Comparison of ENCODE assay signal across 29 mouse cellular contexts in genomic region chr17:66267831-66268230, GRCm38 (mm10).
DNase-seq lines count a peak whose midpoint lies in the region; ATAC-seq and TF ChIP-seq lines count a peak whose summit lies in the region.
"Had no signal": no experiment of that assay in that cellular context is flagged by ENCODE, and none has a peak within 500 bp of the region (broad histone marks: within the 10 kb centered on the region; RNA-seq: fewer than 3 reads in every experiment).

No protein-coding gene starts in this region.

- H3K9ac ChIP-seq in intestine, embryonic 15.5 days = no peak overlapping the region
- H3K9ac ChIP-seq: embryonic facial prominence, embryonic 13.5 days; forebrain, embryonic 12.5 days; heart, embryonic 15.5 days; kidney, embryonic 15.5 days; liver, embryonic 15.5 days had no signal

- 32% methylated on average over 6 of the region's 6 CpGs for WGBS in intestine, embryonic 15.5 days

- intact Hi-C loops in left cerebral cortex, adult 2 months (cut with DNase I) = loop anchor here (5.0 kb wide), 1 partner anchor 84 kb away; no protein-coding TSS in a partner anchor
- intact Hi-C loops in left cerebral cortex, postnatal 25 days (cut with DNase I) = loop anchor here (2.0 kb wide), 2 partner anchors 35 to 83 kb away; no protein-coding TSS in a partner anchor

- no peaks in the 10 kb centered on the region for H3K9me3 ChIP-seq in intestine, embryonic 15.5 days
- H3K9me3 ChIP-seq: embryonic facial prominence, embryonic 13.5 days; forebrain, embryonic 12.5 days; heart, embryonic 15.5 days; kidney, embryonic 15.5 days; limb, embryonic 10.5 days; liver, embryonic 15.5 days had no signal

- H3K27me3 ChIP-seq in intestine, embryonic 15.5 days (replicated peaks) = no peaks in the 10 kb centered on the region
- H3K27me3 ChIP-seq: CH12.LX; embryonic facial prominence, embryonic 13.5 days; heart, embryonic 15.5 days; liver, embryonic 15.5 days had no signal

- no peaks in the 10 kb centered on the region for H3K36me3 ChIP-seq in intestine, embryonic 15.5 days
- H3K36me3 ChIP-seq: embryonic facial prominence, embryonic 13.5 days; forebrain, embryonic 12.5 days; G1E; heart, embryonic 15.5 days; kidney, embryonic 15.5 days; limb, embryonic 10.5 days; liver, embryonic 15.5 days had no signal

- H3K4me2 ChIP-seq in intestine, embryonic 15.5 days (replicated peaks) = no peak overlapping the region
- H3K4me2 ChIP-seq: embryonic facial prominence, embryonic 13.5 days; forebrain, embryonic 12.5 days; heart, embryonic 15.5 days; kidney, embryonic 15.5 days; liver, embryonic 15.5 days had no signal

- no peak; the same call in 1 of the 2 replicates for ATAC-seq in intestine, embryonic 15.5 days
- ATAC-seq: hindbrain, postnatal 0 days; intestine, postnatal 0 days; lung, postnatal 0 days; Patski had no signal

- no peak overlapping the region for H3K4me3 ChIP-seq in left cerebral cortex, adult 2 months
- no peak overlapping the region for H3K4me3 ChIP-seq in intestine, embryonic 15.5 days (replicated peaks)
- H3K4me3 ChIP-seq: embryonic facial prominence, embryonic 13.5 days; erythroblast, embryonic 14.5 days; forebrain, embryonic 12.5 days; gastrocnemius, adult 2 months; heart, embryonic 15.5 days; kidney, embryonic 15.5 days; limb, embryonic 10.5 days; liver, embryonic 15.5 days had no signal

- TF ChIP-seq CTCF in left cerebral cortex, adult 2 months (IDR thresholded peaks at IDR 0.05) = no peak

- H3K27ac ChIP-seq in left cerebral cortex, adult 2 months = peak overlapping the region; percentile 83
- H3K27ac ChIP-seq in intestine, embryonic 15.5 days = no peak overlapping the region
- H3K27ac ChIP-seq: embryonic facial prominence, embryonic 13.5 days; forebrain, embryonic 12.5 days; gastrocnemius, adult 2 months; heart, embryonic 15.5 days; hindbrain, postnatal 0 days; kidney, embryonic 15.5 days; limb, embryonic 10.5 days; liver, embryonic 15.5 days had no signal

- 0 out of 2 replicates have a peak, but pooled peaks cover 4% of the 10 kb centered on the region for H3K4me1 ChIP-seq in intestine, embryonic 15.5 days (replicated peaks)
- H3K4me1 ChIP-seq: heart, embryonic 15.5 days; kidney, embryonic 15.5 days; limb, embryonic 10.5 days; liver, embryonic 15.5 days had no signal

- DNase-seq in left cerebral cortex, adult 2 months (ENCODE audit: extremely low spot score in 1 of 2, low spot score in 2 of 2) = no peak
- DNase-seq in left cerebral cortex, postnatal 25 days (ENCODE audit: low spot score in 2 of 2) = no peak
- peak; percentile 72 for DNase-seq in brain, adult 2 months (ENCODE audit: low read depth, low spot score)
- peak; percentile 57 to 70 for DNase-seq in cerebellum, adult 18-20 months
- DNase-seq in cerebellum, postnatal 14 days = peak; percentile 56 to 70
- no peak for DNase-seq in layer of hippocampus, adult 18-20 months (ENCODE audit: low spot score in 2 of 2)
- no peak for DNase-seq in urinary bladder, adult 2 months (ENCODE audit: low spot score)
- DNase-seq: adrenal gland, adult 2 months; embryo, embryonic 11 days; gastrocnemius, adult 2 months; heart, postnatal 36 days; kidney, postnatal 4 days; liver; midbrain, embryonic 14.5 days; thymus, postnatal 14 days had no signal

Comparison
In these comparisons a context has a peak if more than half of its experiments do, and no peak if none do; other contexts are left out.
1. DNase-seq: peak in brain, adult 2 months (single experiment), cerebellum, adult 18-20 months (2 of 2) and cerebellum, postnatal 14 days (2 of 2); none in left cerebral cortex, adult 2 months (0 of 2), left cerebral cortex, postnatal 25 days (0 of 2), layer of hippocampus, adult 18-20 months (0 of 2) and urinary bladder, adult 2 months (single experiment).